Mouse (Mus musculus) left cerebral cortex, postnatal 4 days (tissue): ENCODE results near the gene Gadd45b. TPM values are rescaled to one million over a fixed set of nuclear protein-coding genes. Genes with fewer than 3 reads are reported as not detected.

Source experiments
- DNase-seq: peaks from one replicate; pipeline ENCODE4 v3.0.0-alpha.2; 2022
- intact Hi-C: fragments of 180-260 bp; cut with DNase I; formaldehyde crosslinking; loops from one replicate; pipeline ENCODE4 v1.15.1; 2025
- total RNA-seq, 2 experiments: library from RNA; stranded (reverse); gene quantifications; 2 replicates each; pipeline ENCODE4 v1.2.3; 2021

Gene Gadd45b
- total RNA-seq, 2 experiments from 2014 or later, result 5.3 to 6.2 TPM

DNA sequence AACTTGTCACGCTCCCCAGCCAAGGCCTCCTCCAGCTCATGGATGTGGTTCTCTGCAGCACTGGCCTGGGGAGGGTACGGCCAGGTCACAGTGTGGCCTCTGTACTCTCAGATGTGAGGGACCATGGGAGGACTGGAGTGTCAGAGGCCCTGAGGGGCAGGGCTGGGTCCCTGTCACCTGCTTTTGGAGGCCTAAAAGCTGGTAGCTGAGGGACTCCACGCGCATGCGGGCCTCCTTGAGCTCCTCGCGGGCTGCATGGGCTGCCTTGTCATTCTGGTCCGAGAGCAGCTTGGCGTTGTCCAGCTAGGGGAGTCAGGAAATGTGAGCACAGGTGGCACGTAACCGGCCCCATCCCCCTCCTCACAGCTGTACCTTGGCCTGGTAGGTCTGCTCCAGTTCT is 25.2 kb upstream of the Gadd45b start:
- intact Hi-C loops, result no loop called here
- no peak for DNase-seq

DNA sequence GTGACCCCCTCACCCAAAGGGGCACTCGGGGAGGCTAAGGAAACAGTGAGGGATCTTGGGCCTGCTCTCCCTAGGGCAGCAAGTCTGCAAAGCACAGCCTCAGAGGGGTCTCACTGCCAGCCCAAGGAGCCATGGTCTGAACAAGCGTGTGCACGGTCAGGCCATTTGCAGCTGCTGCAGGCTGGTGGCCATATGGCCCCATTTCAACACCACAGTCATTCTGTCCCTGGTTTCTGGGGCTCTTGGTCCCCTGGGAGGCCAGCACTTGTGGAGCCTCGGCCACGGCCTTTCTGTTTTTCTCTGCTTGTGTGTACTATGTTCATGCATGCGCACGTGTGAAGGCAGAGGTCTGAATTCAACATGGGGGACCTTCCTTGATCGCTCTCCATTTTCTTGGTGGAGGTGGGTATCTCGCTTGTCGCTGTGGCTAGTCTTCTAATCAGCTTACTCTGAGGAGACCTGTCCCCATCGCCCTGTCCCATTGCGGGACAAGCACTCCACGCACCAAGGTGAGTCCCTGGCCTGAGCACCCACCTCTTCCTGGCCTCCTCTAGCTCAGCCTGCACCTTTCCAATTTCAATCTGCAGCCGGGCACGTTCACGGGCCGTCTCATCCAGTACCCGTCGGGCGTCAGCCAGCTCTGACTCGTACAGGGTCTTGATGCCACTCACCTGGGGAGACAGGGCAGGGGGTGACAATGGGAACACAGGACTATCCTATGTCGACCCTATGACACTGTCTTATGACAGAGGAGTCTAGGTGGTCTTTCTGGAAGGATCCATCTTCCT is 20.3 kb upstream of the Gadd45b start:
- intact Hi-C loops, result no loop called here

DNA sequence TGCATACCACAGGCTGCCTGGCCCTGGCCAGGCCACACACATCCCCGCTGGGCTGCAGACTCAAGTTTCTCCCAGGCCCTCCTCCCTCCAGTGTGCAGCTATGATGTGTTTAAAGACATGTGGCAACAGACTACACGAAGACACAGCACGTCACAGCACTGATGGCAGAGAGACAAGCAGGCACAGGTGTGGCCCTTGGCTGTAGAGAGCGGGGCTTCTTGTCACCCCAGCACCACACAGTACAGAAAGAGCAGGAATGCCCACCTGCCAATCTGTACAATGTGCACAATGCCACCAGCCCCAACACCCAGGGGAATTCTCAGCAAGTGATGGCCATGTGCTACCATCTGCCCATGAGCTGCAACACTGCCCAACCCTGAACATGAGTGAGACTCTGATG is 18.5 kb upstream of the Gadd45b start:
- intact Hi-C loops, result no loop called here
- DNase-seq, result no peak

More for the DNA sequence above, 20.3 kb upstream of the Gadd45b start:
- DNase-seq, result no peak

- no peak for DNase-seq
- intact Hi-C loops, result no loop called here
These were observed 18.0 kb upstream of the Gadd45b start for GRCm38 (mm10) chr10:80911891-80912290.

DNA sequence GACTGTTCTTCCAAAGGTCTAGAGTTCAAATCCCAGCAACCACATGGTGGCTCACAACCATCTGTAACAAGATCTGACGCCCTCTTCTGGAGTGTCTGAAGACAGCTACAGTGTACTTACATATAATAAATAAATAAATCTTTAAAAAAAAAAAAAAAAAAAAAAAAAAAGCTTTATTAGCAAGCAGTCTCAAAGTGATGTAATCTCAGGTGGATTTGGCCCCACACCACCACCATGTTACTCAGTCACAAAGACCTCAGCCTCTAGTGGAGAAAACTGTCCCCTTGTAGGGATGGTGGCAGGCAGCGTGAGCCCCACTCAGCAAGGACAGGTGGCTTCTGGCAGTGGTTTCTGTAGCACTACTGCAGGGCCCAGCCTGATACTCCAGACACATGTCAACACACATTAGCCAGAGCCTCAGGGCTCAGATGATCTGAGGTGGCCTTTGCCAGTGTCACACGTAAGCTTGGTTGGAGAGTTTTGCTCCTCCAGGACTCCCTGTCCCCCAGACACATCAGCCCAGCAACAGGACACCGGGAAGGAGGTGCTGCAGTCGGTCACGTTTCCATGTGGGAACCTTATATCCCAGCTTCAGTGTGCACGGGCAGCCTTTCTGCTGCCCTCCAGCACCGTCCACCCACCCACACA is 16.4 kb upstream of the Gadd45b start:
- intact Hi-C loops, result no loop called here
- no peak for DNase-seq

GRCm38 (mm10) chr10:80914253-80914656 is 15.6 kb upstream of the Gadd45b start:
- no peak for DNase-seq
- intact Hi-C loops, result no loop called here

- no peak for DNase-seq
- intact Hi-C loops, result no loop called here
These were observed 14.6 kb upstream of the Gadd45b start for GRCm38 (mm10) chr10:80915260-80915659.

DNA sequence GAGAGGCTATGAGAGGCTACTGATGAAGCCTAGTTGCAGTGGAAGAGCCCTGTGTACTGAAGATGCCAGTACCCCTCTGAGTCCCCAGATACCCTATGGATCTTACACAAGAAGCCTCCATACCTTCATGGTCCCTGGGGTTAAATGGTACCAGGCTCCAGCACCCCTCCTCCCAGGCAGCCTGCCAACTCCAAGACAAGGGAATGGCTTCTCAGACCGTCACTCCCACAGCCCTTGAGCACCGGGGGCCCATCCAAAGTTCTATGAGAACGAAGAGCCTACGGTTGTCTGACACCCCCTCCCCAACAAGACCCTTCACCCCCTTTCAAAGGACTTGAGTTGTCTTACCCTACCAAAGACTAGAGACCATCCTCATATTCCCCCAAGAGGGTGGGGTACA is 14.1 kb upstream of the Gadd45b start:
- intact Hi-C loops, result no loop called here
- no peak for DNase-seq

DNA sequence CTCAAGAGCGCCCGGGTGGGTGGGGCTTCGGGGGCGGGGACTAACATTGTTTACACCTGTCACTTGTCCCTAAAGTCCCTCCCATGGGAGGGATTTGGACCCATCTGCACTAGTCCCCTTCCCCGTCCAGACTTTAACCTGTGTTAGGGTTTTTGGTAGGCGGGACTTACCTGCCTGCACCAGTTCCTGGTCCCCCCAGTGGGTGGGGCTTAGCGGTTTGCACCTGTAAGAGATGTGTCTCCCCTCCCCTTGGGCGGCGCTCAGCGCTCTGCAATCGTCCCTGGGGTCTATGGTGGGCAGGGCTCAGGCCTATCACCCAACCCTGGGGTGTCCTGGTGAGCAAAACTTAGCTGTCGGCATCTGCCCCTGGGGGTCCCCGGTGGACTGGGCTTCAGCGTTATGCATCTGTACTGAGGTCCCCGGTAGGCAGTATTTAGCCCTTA is 12.5 kb upstream of the Gadd45b start:
- intact Hi-C loops, result no loop called here
- DNase-seq, result no peak

- intact Hi-C loops, result no loop called here
- peak; percentile 87 for DNase-seq
These were observed 12.0 kb upstream of the Gadd45b start, which contains the start of gene Lmnb2 for GRCm38 (mm10) chr10:80917779-80918434. TSS of gene Lmnb2 (minus strand) at chr10:80918245.

- intact Hi-C loops, result no loop called here
- peak; percentile 62 for DNase-seq
These were observed 8.0 kb upstream of the Gadd45b start for GRCm38 (mm10) chr10:80921923-80922322.

GRCm38 (mm10) chr10:80925472-80925871 is 4.4 kb upstream of the Gadd45b start:
- intact Hi-C loops, result no loop called here
- no peak for DNase-seq

DNA sequence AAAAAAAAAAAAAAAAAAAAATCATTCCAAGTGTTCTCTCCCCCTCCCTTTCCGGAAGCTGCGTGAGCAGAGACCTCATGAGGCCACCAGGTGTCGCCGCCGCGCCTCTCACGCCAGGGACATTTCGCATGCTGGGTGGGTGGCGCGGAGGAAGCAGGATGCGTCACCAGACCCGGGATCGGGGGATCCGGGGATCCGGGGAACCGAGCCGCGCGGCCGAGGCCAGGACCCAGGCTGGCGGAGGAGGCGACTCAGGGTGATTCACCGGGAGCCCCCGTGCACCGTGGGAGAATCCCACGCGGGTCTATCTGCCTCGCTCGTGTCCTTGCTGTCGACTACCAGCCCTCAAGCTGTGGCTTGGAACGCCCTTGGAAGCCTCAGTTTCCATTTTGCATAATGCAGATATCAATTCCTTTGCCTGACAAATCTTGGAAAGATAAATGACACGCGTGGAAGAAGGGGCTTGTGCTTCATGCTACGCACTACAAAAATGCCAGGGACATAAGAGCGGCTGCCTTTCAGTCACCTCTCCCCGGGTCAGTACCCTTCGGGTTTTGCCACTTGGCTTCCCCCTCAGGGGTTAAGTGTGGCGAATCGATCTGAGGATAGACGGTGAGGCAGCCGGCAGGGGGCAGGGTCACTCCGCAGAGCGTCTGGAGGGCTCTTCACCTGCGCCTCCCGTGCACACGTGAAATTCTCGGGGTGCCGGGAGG is 1.1 kb upstream of the Gadd45b start:
- peak; percentile 92 for DNase-seq
- intact Hi-C loops, result loop anchor here (2.0 kb wide), 1 partner anchor 62 kb away; no protein-coding TSS in a partner anchor

DNA sequence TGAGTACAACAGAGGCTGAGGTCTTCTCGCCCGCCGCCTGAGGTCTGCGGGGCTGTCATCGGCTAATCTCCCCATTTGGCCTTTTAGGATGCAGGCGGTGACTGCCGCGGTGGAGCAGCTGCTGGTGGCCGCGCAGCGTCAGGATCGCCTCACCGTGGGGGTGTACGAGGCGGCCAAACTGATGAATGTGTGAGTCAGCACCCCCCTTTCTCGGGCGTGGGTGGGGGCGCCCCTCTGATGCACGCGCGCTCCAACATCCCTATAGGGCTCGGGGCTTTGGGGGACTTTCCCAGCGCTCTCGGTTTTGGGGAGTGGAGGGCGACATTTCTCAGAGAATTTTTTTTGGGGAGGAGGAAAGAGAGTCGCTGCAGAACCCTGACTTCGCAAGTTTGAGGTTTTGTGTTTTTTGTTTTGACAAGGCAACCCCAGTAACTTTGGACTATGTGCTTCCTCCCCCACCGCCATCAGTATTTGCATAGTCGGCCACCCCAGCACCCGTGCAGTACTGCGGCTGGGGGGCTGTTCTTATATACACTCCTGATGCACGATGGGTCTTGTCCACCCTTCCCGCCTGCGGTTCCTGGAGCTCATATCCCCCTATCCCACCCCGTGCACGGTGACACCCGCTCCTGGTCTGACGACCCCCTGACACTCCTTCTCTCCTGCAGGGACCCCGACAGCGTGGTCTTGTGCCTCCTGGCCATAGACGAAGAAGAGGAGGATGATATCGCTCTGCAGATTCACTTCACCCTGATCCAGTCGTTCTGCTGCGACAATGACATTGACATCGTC is 684 bp downstream of the Gadd45b start:
- intact Hi-C loops, result no loop called here
- DNase-seq, result peak; percentile 60

DNA sequence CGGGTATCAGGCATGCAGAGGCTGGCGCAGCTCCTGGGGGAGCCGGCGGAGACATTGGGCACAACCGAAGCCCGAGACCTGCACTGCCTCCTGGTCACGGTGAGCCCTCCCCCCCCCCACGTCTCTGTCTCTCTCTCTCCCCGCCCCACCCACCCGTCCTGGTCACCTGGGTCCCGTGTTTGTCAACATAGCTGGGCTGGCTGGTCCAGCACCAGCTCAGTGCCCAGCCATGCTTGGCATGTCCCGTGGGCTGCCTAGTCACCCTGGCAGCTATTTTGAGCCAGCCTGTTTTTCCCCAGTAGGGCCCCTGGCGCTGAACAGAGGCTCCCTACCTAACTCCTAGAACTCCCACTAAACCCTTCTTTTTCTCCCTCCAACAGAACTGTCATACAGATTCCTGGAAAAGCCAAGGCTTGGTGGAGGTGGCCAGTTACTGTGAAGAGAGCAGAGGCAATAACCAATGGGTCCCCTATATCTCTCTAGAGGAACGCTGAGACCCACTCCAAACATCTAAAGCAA is 1.3 kb downstream of the Gadd45b start:
- peak; percentile 31 for DNase-seq

DNA sequence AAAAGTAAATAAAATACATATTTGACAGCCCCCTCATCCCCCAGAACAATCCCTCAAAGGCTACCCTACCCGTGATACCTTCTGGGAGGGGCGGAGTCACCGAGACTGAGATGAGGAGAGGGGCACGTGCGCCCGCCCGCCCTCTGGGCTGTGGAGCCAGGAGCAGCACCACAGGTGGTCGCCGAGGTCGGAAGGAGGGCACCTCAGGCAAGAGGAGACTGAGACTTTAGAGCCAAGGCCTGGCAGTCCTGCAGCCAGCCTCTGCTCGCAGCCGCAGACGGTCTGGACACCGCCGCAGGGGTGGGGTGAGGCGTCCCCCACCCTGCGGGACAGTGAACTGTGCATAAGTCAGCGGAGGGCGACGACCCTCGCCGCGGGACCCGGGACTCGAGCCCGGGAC is 1.8 kb downstream of the Gadd45b start:
- intact Hi-C loops, result no loop called here
- DNase-seq, result peak; percentile 42

More for the DNA sequence above, 1.3 kb downstream of the Gadd45b start:
- intact Hi-C loops, result no loop called here

GRCm38 (mm10) chr10:80932206-80932605 is 2.3 kb downstream of the Gadd45b start:
- peak; percentile 46 for DNase-seq
- intact Hi-C loops, result no loop called here

DNA sequence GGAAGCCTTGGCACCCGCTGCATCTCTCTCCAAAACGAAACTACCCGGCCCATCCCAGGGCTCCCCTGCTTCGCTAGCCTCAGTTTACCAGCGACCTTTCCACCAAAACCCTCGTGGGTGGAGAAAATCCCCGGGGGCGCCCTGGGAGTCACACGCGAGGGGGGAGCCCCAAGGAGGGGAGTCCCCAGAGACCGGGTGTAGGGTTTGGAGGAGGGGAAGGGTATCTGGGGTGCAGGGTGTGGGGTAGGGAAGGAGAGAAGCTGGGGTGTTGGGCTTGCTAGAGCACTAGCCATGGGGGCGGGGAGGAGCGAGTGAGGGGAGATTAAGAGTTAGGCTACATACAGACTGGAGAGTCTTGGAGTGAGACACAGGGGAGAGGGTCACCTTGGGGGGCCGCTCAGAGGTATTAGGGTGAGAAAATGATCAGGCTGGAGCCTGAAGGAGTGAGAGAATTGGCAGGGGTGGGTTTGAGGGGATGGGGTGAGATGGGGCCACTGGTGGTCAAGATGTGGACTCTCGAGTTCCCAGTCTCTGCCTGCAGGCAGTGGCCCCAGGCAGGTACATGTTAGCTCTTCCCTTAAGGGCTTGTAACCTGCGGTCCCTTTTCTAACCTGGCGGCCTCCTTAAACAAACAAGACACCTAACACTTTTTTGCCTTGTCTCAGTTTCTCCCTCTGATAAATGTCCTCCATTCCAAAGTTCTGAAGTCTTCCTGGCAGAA is 3.0 kb downstream of the Gadd45b start:
- intact Hi-C loops, result no loop called here
- DNase-seq, result no peak

DNA sequence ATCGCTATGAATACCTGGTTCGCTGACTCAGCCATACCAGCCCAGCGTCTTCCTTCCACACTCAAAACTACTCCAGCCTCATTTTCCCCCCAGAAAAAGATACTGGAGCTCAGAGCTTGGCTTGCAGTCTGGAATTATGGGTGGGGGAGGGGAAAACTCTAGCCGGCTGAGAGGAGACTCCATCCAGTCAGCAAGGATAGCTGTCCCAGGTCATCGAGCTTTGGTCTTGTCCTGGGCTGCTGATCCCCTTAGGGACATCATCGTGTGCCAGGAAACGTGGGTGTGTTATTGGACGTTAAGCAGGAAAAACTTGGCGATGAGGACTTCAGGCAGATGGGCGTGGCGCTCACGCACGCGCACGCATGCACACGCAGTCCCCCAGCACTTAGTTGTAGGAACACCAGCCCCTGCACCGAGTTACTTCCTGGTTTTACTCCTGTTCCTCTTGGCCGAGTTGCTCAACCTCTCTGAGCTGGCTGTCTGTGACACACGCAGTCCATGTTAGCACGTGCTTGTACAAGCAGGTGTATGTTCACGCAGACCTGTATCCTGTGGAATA is 3.6 kb downstream of the Gadd45b start:
- DNase-seq, result no peak
- intact Hi-C loops, result no loop called here
